Mouse (Mus musculus) adrenal gland, postnatal 36 days (tissue): Measurements from ENCODE around the gene Rln3. TPM values are rescaled to one million over a fixed set of nuclear protein-coding genes. Genes with fewer than 3 reads are reported as not detected.

Experiments used
- DNase-seq, 2 experiments: peaks; one replicate each; pipeline ENCODE4 v3.0.0; 2021; ENCODE audit warnings: mixed read lengths in 1 of 2
- microRNA-seq: library from miRNA; unstranded; fragments of <30 nt; microRNA quantifications from one replicate; pipeline ENCODE4 v1.2.0, GENCODE M21; 2021
- total RNA-seq, 2 experiments: library from RNA; stranded (reverse); gene quantifications; 2 replicates each; pipeline ENCODE4 v1.2.3; 2021

Gene Rln3
- total RNA-seq, 2 experiments from 2014 or later = not detected

DNA sequence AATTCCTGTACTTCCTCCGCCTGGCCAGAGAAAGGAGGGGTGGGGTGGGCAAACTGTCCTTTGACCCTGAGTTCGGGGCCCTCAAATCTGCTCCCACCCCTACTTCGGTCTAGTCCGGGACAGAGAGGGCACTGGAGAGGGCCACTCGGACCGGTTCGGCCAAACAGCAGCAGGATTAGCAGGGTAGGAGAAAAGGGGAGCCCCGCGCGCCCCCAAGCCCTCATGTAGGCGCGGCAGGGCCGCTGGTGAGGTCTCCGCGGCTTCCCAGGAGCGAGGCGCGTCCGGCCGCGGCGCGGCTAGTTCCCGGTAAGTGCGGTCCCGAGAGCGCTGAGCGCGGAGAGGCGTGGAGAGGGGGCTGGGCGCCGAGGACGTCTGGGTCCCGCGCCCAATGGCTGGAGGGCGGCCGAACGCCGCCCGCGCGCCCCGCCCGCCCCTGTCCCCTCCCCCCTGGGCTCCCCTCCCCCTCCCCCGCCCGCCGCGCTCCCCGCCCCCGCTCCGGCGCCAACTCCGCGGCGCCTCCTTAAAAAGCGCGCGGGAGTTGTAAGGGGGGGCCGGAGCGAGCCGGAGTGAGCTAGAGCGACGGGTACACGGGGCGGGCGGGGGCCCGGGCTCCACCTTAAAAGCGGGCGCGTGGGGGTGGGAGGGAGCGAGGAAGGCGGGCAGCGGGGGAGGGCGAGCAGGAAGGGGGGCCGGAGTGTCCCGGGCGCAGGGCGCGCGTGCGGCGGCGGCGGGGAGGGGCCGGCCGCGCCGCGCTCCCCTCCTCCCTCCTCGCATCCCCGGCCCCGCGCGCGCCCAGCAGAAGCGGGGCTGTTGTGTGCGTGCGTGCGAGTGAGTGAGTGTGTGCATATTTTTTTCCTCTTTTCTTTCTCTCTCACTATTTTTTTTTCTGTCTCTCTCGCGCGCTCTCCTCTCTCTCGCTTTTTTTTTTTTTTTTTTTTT is 48.0 kb downstream of the Rln3 start:
- DNase-seq = peak; percentile 93 to 97

DNA sequence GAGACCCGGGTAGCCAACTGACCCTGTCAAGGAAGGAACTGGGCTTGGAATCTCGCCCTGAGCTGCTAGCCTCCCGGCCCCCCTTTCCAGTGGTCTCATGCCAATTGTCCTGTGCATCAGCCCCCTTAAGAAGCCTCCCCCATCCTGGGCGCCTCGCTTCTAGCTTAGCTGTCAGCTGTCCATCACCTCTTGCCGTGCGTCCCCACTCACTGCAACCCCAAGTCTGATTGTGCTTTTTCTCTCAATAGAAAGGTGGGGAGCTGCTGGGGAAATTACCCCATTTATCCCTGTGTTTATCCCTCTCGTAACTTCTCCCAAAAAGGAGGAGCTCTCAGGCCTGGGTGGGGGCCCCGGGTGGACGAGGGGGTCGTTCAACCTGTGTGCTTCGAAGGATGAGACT is 48.8 kb downstream of the Rln3 start:
- DNase-seq = no peak

DNA sequence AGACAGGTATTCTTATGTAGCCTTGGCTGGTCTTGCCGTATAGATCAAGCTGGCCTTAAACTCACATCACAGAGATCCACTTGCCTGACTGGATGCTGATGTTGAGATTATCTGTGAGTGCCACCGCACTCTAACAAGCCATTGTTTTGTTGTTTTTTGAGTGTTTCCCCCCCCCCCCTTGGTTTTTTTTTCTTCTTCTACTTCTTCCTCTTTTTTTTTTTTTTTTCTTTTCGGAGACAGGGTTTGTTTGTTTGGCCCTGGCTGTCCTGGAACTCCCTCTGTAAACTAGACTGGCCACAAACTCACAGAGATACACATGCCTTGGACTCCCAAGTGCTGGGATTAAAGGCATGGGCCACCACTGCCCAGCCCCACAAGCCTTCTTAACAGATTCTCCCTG is 50.8 kb downstream of the Rln3 start:
- no peak for DNase-seq

Small RNAs within 50 kb of the gene (microRNA-seq; reads per million reads assigned to microRNA genes)
- gene Mir1199 = not detected
- not detected for gene Mir709
- 0.75 reads per million for gene Mir8111

Other genes starting within 250 kb of the Rln3 start
- gene Adgrl1, start 144.9 kb downstream of the Rln3 start, total RNA-seq = 10 to 100 TPM; 62.4 to 73.4 TPM
- gene Gm10644, start 89.8 kb downstream of the Rln3 start, total RNA-seq = 1 to 10 TPM in 1 of 2 experiments, under 1 TPM in 1; 0.46 to 1.9 TPM
- gene Asf1b, start 89.5 kb downstream of the Rln3 start, total RNA-seq = 1 to 10 TPM; 3.4 to 4.5 TPM
- gene Prkaca, start 72.0 kb downstream of the Rln3 start, total RNA-seq = 100 to 1,000 TPM; 234 to 305 TPM
- gene Samd1, start 47.3 kb downstream of the Rln3 start, total RNA-seq = 10 to 100 TPM; 34.2 to 37.2 TPM
- under 1 TPM; 0.43 to 0.50 TPM for gene 1700067K01Rik, start 43.5 kb downstream of the Rln3 start, total RNA-seq
- gene 2210011C24Rik, start 32.8 kb downstream of the Rln3 start, total RNA-seq = not detected
- under 1 TPM; 0.43 to 0.46 TPM for gene Palm3, start 23.5 kb downstream of the Rln3 start, total RNA-seq
- gene Il27ra, start 2.4 kb downstream of the Rln3 start, total RNA-seq = 1 to 10 TPM; 2.0 to 2.2 TPM
- 1 to 10 TPM; 3.1 to 3.2 TPM for gene Gm10643, start 20.1 kb upstream of the Rln3 start, total RNA-seq
- gene Rfx1, start 21.8 kb upstream of the Rln3 start, total RNA-seq = 10 to 100 TPM; 13.2 to 19.9 TPM
- 10 to 100 TPM; 16.7 to 19.4 TPM for gene Dcaf15, start 59.8 kb upstream of the Rln3 start, total RNA-seq
- under 1 TPM; 0.13 to 0.46 TPM for gene Podnl1, start 81.0 kb upstream of the Rln3 start, total RNA-seq
- 10 to 100 TPM; 22.6 to 33.9 TPM for gene Cc2d1a, start 102.9 kb upstream of the Rln3 start, total RNA-seq
- under 1 TPM; 0.46 to 0.76 TPM for gene 4930432K21Rik, start 103.0 kb upstream of the Rln3 start, total RNA-seq
- 1 to 10 TPM in 1 of 2 experiments, not detected in 1; 2.3 TPM for gene Nanos3, start 140.2 kb upstream of the Rln3 start, total RNA-seq
- 10 to 100 TPM; 40.1 to 47.6 TPM for gene Zswim4, start 192.1 kb upstream of the Rln3 start, total RNA-seq
- gene D8Ertd738e, start 204.7 kb upstream of the Rln3 start, total RNA-seq = 100 to 1,000 TPM; 267 to 283 TPM
- 10 to 100 TPM; 29.0 to 45.3 TPM for gene Mri1, start 212.3 kb upstream of the Rln3 start, total RNA-seq
- gene Ccdc130, start 225.4 kb upstream of the Rln3 start, total RNA-seq = 10 to 100 TPM; 20.2 to 23.0 TPM